Mouse (Mus musculus) stomach, postnatal 0 days (tissue): ENCODE data around the gene Bax.

Source experiments
- CTCF ChIP-seq: IDR thresholded peaks from 2 replicates; pipeline ENCODE4 v1.5.1; 2016; ENCODE audit warnings: antibody characterized with exemption, low read depth, mild to moderate bottlenecking, moderate library complexity
- EP300 ChIP-seq: optimal IDR thresholded peaks from 2 replicates; pipeline ENCODE3; 2016; ENCODE audit warnings: antibody characterized with exemption

DNA sequence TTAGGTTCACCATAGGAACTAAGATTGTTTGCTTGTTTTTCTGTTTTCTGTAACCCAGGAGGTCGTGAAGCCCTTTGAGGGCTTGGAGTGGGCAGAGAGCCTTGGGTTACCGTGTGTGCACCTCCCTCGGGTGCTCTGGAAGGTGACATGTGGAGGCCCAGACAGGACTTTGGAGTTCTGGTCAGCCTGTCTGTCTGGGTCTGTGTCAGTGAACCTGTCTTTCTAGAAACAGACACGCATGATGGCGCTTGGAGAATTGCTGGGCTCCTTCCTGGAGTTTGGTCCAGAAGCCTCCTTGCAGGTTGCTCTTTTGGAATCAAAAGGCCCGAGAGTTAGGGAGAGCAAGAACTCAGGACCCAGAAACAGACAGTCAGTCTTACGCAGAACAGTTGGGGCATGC, 6.3 kb downstream of the Bax start:
- TF ChIP-seq CTCF (no peak), EP300 (no peak)
